Mouse (Mus musculus): ENCODE results near the gene Rap1gap2. TPM values are rescaled to one million over a fixed set of nuclear protein-coding genes. Genes with fewer than 3 reads are reported as not detected.

Rap1gap2 gene
- total RNA-seq (2021): 100 to 1,000 TPM; 122 TPM
- long read RNA-seq, experiment 1, full-length matches to known transcripts: 4 of 49 reads
- long read RNA-seq, experiment 1, partial matches to known transcripts: 31 of 49 reads
- long read RNA-seq, experiment 1, other reads (novel, unspliced or antisense): 14 of 49 reads
- long read RNA-seq, experiment 2, full-length matches to known transcripts: 3 of 42 reads
- long read RNA-seq, experiment 2, partial matches to known transcripts: 23 of 42 reads
- long read RNA-seq, experiment 2, other reads (novel, unspliced or antisense): 16 of 42 reads

GRCm38 (mm10) chr11:74610545-74611176 lies at the start of gene Rap1gap2:
Gene Rap1gap2, minus strand, starts transcription at chr11:74610915.
- no peak for DNase-seq (ENCODE audit: low spot score in 2 of 2)

- DNase-seq (ENCODE audit: low spot score in 2 of 2): no peak
Observed at GRCm38 (mm10) chr11:74660336-74660735, 49.6 kb upstream of the Rap1gap2 start.

GRCm38 (mm10) chr11:74655941-74656340 lies 45.2 kb upstream of the Rap1gap2 start:
- DNase-seq (ENCODE audit: low spot score in 2 of 2): no peak

- no peak for DNase-seq (ENCODE audit: low spot score in 2 of 2)
Observed at GRCm38 (mm10) chr11:74653385-74653784, 42.7 kb upstream of the Rap1gap2 start.

GRCm38 (mm10) chr11:74652791-74653191 lies 42.1 kb upstream of the Rap1gap2 start:
- DNase-seq (ENCODE audit: low spot score in 2 of 2): peak in 1 of 2 experiments; percentile 53

DNA sequence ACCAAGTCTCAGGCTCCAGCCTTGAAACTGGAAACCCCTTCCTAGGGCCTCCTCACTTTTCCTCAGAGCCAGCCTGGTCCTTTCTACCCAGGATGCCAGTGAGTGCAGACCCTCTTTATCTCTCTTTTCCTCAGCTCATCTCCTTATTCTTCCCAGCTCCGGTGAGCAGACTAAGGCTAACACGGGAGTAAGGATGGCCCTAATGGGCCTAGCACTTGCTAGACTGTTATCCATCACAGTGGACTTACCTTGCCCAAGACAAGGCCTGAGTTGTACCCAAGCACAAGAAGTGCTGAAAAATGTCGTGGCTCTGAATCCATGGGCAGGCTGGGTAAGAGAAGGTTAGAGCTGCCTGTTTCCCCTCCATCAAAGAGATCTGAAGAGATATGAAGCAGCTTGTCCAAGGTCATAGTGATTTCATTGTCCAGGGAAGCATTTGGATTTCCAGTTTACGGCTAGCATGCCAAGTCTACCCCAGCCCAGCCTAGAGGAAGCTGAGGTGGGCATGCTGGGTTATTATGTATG lies 39.9 kb upstream of the Rap1gap2 start:
- DNase-seq (ENCODE audit: low spot score in 2 of 2): no peak

- DNase-seq (ENCODE audit: low spot score in 2 of 2): no peak
Observed at GRCm38 (mm10) chr11:74649647-74650551, 39.2 kb upstream of the Rap1gap2 start.

GRCm38 (mm10) chr11:74649095-74649646 lies 38.5 kb upstream of the Rap1gap2 start, which contains the start of gene Cluh:
Gene Cluh, plus strand, starts transcription at chr11:74649495.
- DNase-seq (ENCODE audit: low spot score in 2 of 2): peak; percentile 95 to 98

GRCm38 (mm10) chr11:74648676-74649075 lies 38.0 kb upstream of the Rap1gap2 start:
- no peak for DNase-seq (ENCODE audit: low spot score in 2 of 2)

GRCm38 (mm10) chr11:74647966-74648365 lies 37.3 kb upstream of the Rap1gap2 start:
- no peak for DNase-seq (ENCODE audit: low spot score in 2 of 2)

DNA sequence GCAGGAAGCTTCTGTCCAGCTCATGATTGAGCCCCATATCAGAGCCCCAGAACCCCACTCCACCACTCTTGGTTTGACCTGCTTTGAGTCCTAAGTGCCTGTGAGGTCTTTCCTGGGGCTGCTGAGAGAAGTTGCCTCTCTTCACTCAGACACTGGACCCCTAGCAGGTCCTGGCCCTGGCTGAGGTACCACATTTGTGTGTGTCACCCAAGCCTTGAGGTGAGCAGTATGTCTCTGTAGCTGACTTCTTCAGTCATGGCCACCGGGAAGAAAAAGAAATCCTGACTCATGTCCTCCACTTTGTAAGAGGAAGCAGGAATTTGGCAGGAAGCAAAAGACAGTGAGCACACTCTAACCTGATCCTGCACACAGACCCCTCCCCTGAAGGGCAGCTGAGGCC lies 28.9 kb upstream of the Rap1gap2 start:
- no peak for DNase-seq (ENCODE audit: low spot score in 2 of 2)

DNA sequence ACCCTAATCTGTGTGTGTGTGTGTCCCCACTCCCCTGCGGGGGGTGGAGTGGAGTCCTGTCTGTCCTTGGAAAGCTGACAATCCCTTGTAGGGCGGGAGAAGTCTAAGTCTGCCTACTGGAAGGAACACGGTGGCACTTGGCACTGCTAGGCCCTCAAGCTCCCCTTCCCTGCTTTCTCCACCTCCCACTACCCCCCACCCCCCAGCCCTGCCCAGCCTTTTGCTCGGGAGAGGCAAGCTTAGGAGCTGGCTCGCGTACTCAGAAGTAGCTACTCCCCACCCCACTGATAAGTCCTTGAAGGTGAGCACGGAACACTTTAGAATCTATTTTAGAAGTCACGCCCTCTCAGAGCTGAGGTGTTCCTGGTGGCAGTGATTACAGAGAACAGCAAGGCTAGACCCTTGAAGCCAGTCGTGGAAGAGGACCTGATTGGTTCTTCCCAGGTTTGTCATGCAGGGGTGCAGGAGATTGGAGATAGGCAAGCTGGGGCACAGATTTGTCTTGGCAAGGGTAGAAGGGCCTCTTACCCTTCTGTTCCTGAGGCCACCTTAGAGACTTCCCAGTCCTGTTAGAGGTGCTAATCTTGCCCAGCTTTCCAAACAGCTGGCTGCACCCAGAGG lies 28.2 kb upstream of the Rap1gap2 start:
- no peak for DNase-seq (ENCODE audit: low spot score in 2 of 2)

GRCm38 (mm10) chr11:74637971-74638790 lies 27.5 kb upstream of the Rap1gap2 start:
- DNase-seq (ENCODE audit: low spot score in 2 of 2): peak; percentile 55 to 60

GRCm38 (mm10) chr11:74637486-74637885 lies 26.8 kb upstream of the Rap1gap2 start:
- DNase-seq (ENCODE audit: low spot score in 2 of 2): no peak

GRCm38 (mm10) chr11:74634490-74635275 lies 24.0 kb upstream of the Rap1gap2 start:
- peak; percentile 50 to 76 for DNase-seq (ENCODE audit: low spot score in 2 of 2)

- DNase-seq (ENCODE audit: low spot score in 2 of 2): no peak
Observed at GRCm38 (mm10) chr11:74631880-74632789, 21.4 kb upstream of the Rap1gap2 start.

- no peak for DNase-seq (ENCODE audit: low spot score in 2 of 2)
Observed at GRCm38 (mm10) chr11:74627481-74627880, 16.8 kb upstream of the Rap1gap2 start.

GRCm38 (mm10) chr11:74625333-74625732 lies 14.6 kb upstream of the Rap1gap2 start:
- DNase-seq (ENCODE audit: low spot score in 2 of 2): no peak
